ENCODE assay signal across 22 mouse cellular contexts in the genomic region with DNA sequence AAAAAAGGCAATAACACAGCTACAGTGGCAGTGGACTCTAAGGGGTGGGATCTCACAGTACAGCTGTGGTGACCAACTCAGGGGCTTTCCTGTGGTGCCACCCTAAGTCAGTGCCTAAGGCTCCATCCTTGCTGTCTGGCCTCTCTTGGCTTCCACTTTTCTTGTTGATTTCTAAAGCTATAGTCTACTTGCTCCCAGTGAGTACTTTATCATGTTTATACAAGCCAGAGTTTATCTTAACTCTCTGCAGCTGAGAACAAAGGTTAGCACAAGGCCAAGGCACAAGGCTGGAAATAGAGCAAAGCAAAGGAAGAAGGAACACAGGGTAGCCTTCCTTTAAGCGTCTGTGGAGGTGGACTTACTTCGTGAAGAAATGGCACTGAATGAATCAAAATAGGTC.
A peak's percentile ranks its signal among the peaks of the same experiment; 100 is the strongest.
DNase-seq lines count a peak whose midpoint lies in the region; ATAC-seq and TF ChIP-seq lines count a peak whose summit lies in the region.
"Had no signal": no experiment of that assay in that cellular context is flagged by ENCODE, and none has a peak within 500 bp of the region (broad histone marks: within the 10 kb centered on the region; RNA-seq: fewer than 3 reads in every experiment).

No protein-coding gene starts in this region.

- DNase-seq in heart, adult 11 months = no peak
- DNase-seq in stomach, postnatal 0 days (ENCODE audit: low spot score) = no peak
- DNase-seq in cerebellum, postnatal 10 days = no peak
- DNase-seq: adrenal gland, postnatal 10 days; adrenal gland, postnatal 36 days; B cell, adult 2 months; cerebellum, adult 18-20 months; cerebellum, adult 9-10 months; cerebellum, postnatal 25 days; gastrocnemius, postnatal 25 days had no signal

- H3K9ac ChIP-seq in heart, embryonic 15.5 days = no peak overlapping the region
- no peak overlapping the region for H3K9ac ChIP-seq in intestine, embryonic 15.5 days
- no peak overlapping the region for H3K9ac ChIP-seq in intestine, postnatal 0 days (ENCODE audit: low read depth, low read length)
- H3K9ac ChIP-seq in stomach, embryonic 14.5 days (replicated peaks; ENCODE audit: low read depth, low read length) = no peak overlapping the region
- no peak overlapping the region for H3K9ac ChIP-seq in stomach, postnatal 0 days (ENCODE audit: low read length)
- H3K9ac ChIP-seq: embryonic facial prominence, embryonic 12.5 days; embryonic facial prominence, embryonic 15.5 days; hindbrain, embryonic 12.5 days; hindbrain, embryonic 15.5 days had no signal

- no peaks in the 10 kb centered on the region for H3K4me1 ChIP-seq in heart, embryonic 15.5 days (replicated peaks)
- H3K4me1 ChIP-seq in intestine, embryonic 15.5 days (replicated peaks) = 0 out of 2 replicates have a peak, but pooled peaks cover 2% of the 10 kb centered on the region
- H3K4me1 ChIP-seq in intestine, postnatal 0 days (replicated peaks; ENCODE audit: control insufficient read depth, insufficient read depth, low read length) = no peaks in the 10 kb centered on the region; the same call in 1 of the 2 replicates
- 0 out of 2 replicates have a peak, but pooled peaks cover 3% of the 10 kb centered on the region for H3K4me1 ChIP-seq in stomach, embryonic 14.5 days (ENCODE audit: control insufficient read depth, insufficient read depth, low read length)
- H3K4me1 ChIP-seq in stomach, postnatal 0 days (replicated peaks; ENCODE audit: control insufficient read depth, insufficient read depth) = no peaks in the 10 kb centered on the region
- H3K4me1 ChIP-seq: embryonic facial prominence, embryonic 12.5 days; embryonic facial prominence, embryonic 15.5 days; hindbrain, embryonic 12.5 days; hindbrain, embryonic 15.5 days had no signal

- no peak overlapping the region for H3K27ac ChIP-seq in heart, embryonic 15.5 days
- H3K27ac ChIP-seq in intestine, embryonic 15.5 days = no peak overlapping the region
- H3K27ac ChIP-seq in intestine, postnatal 0 days (ENCODE audit: low read depth, low read length) = no peak overlapping the region
- H3K27ac ChIP-seq in stomach, embryonic 14.5 days (ENCODE audit: low read length) = no peak overlapping the region
- no peak overlapping the region for H3K27ac ChIP-seq in stomach, postnatal 0 days (replicated peaks)
- H3K27ac ChIP-seq: embryonic facial prominence, embryonic 12.5 days; embryonic facial prominence, embryonic 15.5 days; hindbrain, embryonic 12.5 days; hindbrain, embryonic 15.5 days had no signal

- H3K9me3 ChIP-seq in heart, embryonic 15.5 days (replicated peaks) = no peaks in the 10 kb centered on the region
- no peaks in the 10 kb centered on the region for H3K9me3 ChIP-seq in intestine, embryonic 15.5 days
- no peaks in the 10 kb centered on the region for H3K9me3 ChIP-seq in intestine, postnatal 0 days (ENCODE audit: control insufficient read depth)
- H3K9me3 ChIP-seq in stomach, embryonic 14.5 days (ENCODE audit: control insufficient read depth, low read depth, low read length) = no peaks in the 10 kb centered on the region
- H3K9me3 ChIP-seq in stomach, postnatal 0 days (ENCODE audit: control insufficient read depth, low read length) = no peaks in the 10 kb centered on the region
- H3K9me3 ChIP-seq: embryonic facial prominence, embryonic 12.5 days; embryonic facial prominence, embryonic 15.5 days; hindbrain, embryonic 12.5 days; hindbrain, embryonic 15.5 days had no signal

- no peaks in the 10 kb centered on the region for H3K36me3 ChIP-seq in heart, embryonic 15.5 days
- no peaks in the 10 kb centered on the region for H3K36me3 ChIP-seq in intestine, embryonic 15.5 days
- H3K36me3 ChIP-seq in intestine, postnatal 0 days (ENCODE audit: control insufficient read depth, insufficient read depth) = no peaks in the 10 kb centered on the region
- no peaks in the 10 kb centered on the region for H3K36me3 ChIP-seq in stomach, embryonic 14.5 days (ENCODE audit: control insufficient read depth, insufficient read depth, low read length)
- H3K36me3 ChIP-seq in stomach, postnatal 0 days (ENCODE audit: control insufficient read depth, insufficient read depth, low read length) = no peaks in the 10 kb centered on the region
- H3K36me3 ChIP-seq: embryonic facial prominence, embryonic 12.5 days; embryonic facial prominence, embryonic 15.5 days; G1E; hindbrain, embryonic 12.5 days; hindbrain, embryonic 15.5 days had no signal

- no peak for TF ChIP-seq CTCF in intestine, postnatal 0 days (IDR thresholded peaks at IDR 0.05; ENCODE audit: low read depth)
- TF ChIP-seq CTCF in stomach, postnatal 0 days (IDR thresholded peaks at IDR 0.05; ENCODE audit: low read depth) = no peak

- no peak overlapping the region for H3K4me3 ChIP-seq in heart, embryonic 15.5 days
- H3K4me3 ChIP-seq in intestine, embryonic 15.5 days (replicated peaks) = no peak overlapping the region
- H3K4me3 ChIP-seq in intestine, postnatal 0 days (ENCODE audit: low read depth, low read length) = no peak overlapping the region
- no peak overlapping the region for H3K4me3 ChIP-seq in stomach, embryonic 14.5 days (ENCODE audit: low read depth, low read length)
- no peak overlapping the region for H3K4me3 ChIP-seq in stomach, postnatal 0 days (ENCODE audit: low read depth, low read length)
- H3K4me3 ChIP-seq: embryonic facial prominence, embryonic 12.5 days; embryonic facial prominence, embryonic 15.5 days; hindbrain, embryonic 12.5 days; hindbrain, embryonic 15.5 days had no signal

- H3K27me3 ChIP-seq in heart, embryonic 15.5 days = no peaks in the 10 kb centered on the region
- no peaks in the 10 kb centered on the region for H3K27me3 ChIP-seq in intestine, embryonic 15.5 days (replicated peaks)
- no peaks in the 10 kb centered on the region for H3K27me3 ChIP-seq in intestine, postnatal 0 days (replicated peaks; ENCODE audit: control insufficient read depth, insufficient read depth, low read length)
- H3K27me3 ChIP-seq in stomach, embryonic 14.5 days (ENCODE audit: control insufficient read depth, insufficient read depth, low read length) = no peaks in the 10 kb centered on the region
- H3K27me3 ChIP-seq in stomach, postnatal 0 days (ENCODE audit: control insufficient read depth, insufficient read depth, low read length) = no peaks in the 10 kb centered on the region
- H3K27me3 ChIP-seq: CH12.LX; embryonic facial prominence, embryonic 12.5 days; embryonic facial prominence, embryonic 15.5 days; hindbrain, embryonic 12.5 days; hindbrain, embryonic 15.5 days had no signal

- no peak overlapping the region for H3K4me2 ChIP-seq in heart, embryonic 15.5 days
- H3K4me2 ChIP-seq in intestine, embryonic 15.5 days (replicated peaks) = no peak overlapping the region
- no peak overlapping the region for H3K4me2 ChIP-seq in intestine, postnatal 0 days (replicated peaks; ENCODE audit: low read depth)
- H3K4me2 ChIP-seq in stomach, embryonic 14.5 days (replicated peaks; ENCODE audit: low read depth, low read length) = no peak overlapping the region
- no peak overlapping the region for H3K4me2 ChIP-seq in stomach, postnatal 0 days (replicated peaks; ENCODE audit: low read depth)
- H3K4me2 ChIP-seq: embryonic facial prominence, embryonic 12.5 days; embryonic facial prominence, embryonic 15.5 days; hindbrain, embryonic 12.5 days; hindbrain, embryonic 15.5 days had no signal

- ATAC-seq in heart, embryonic 15.5 days (replicated peaks; ENCODE audit: insufficient number of reproducible peaks, insufficient read depth, low FRiP score, low read depth) = peak; percentile 58; the same call in 1 of the 2 replicates
- ATAC-seq in intestine, embryonic 15.5 days = peak; percentile 78
- ATAC-seq in intestine, postnatal 0 days = no peak
- ATAC-seq in stomach, embryonic 14.5 days (ENCODE audit: insufficient number of reproducible peaks, insufficient read depth, low FRiP score, low read depth) = peak; percentile 42; the same call in 1 of the 2 replicates
- no peak for ATAC-seq in stomach, postnatal 0 days (ENCODE audit: low FRiP score, low TSS enrichment)
- ATAC-seq: forebrain, embryonic 14.5 days; Patski had no signal

- no peak for TF ChIP-seq EP300 in stomach, postnatal 0 days (optimal IDR thresholded peaks at IDR 0.05)

- 37% methylated on average over 2 of the region's 2 CpGs for WGBS in heart, embryonic 15.5 days
- 20% methylated on average over 2 of the region's 2 CpGs for WGBS in intestine, embryonic 15.5 days
- 13% methylated on average over 2 of the region's 2 CpGs for WGBS in intestine, postnatal 0 days
- 33% methylated on average over 2 of the region's 2 CpGs for WGBS in stomach, embryonic 14.5 days
- WGBS in stomach, postnatal 0 days = 23% methylated on average over 2 of the region's 2 CpGs

Comparison
In these comparisons a context has a peak if more than half of its experiments do, and no peak if none do; other contexts are left out.
1. ATAC-seq: peak in heart, embryonic 15.5 days (single experiment), intestine, embryonic 15.5 days (single experiment) and stomach, embryonic 14.5 days (single experiment); none in intestine, postnatal 0 days (single experiment) and stomach, postnatal 0 days (single experiment).